Mouse (Mus musculus) liver, embryonic 15.5 days (tissue): ENCODE measurements around the gene Naa40. TPM values are rescaled to one million over a fixed set of nuclear protein-coding genes. Genes with fewer than 3 reads are reported as not detected.

Experiments
- ATAC-seq: fragments of 200-750 bp; cut with Nextera tagmentation; 2 replicates; pipeline ENCODE4 v1.8.0; 2017; ENCODE audit warnings: moderate number of reproducible peaks, mild to moderate bottlenecking, moderate library complexity; ENCODE audit not compliant: insufficient read depth
- H3K27ac ChIP-seq: fragments of 300-500 bp; sonication (generic); replicated peaks from 2 replicates; pipeline ENCODE4 v1.5.1; 2015; ENCODE audit warnings: mild to moderate bottlenecking, inconsistent platforms
- H3K27me3 ChIP-seq: fragments of 300-500 bp; sonication (generic); 2 replicates; pipeline ENCODE4 v1.6.1; 2015; ENCODE audit warnings: mild to moderate bottlenecking, inconsistent platforms
- H3K36me3 ChIP-seq: fragments of 300-500 bp; sonication (generic); replicated peaks from 2 replicates; pipeline ENCODE4 v1.6.1; 2015; ENCODE audit warnings: moderate library complexity, mild to moderate bottlenecking, inconsistent platforms
- H3K4me1 ChIP-seq: fragments of 300-500 bp; sonication (generic); replicated peaks from 2 replicates; pipeline ENCODE4 v1.6.1; 2015; ENCODE audit warnings: inconsistent platforms
- H3K4me2 ChIP-seq: fragments of 300-500 bp; sonication (generic); 2 replicates; pipeline ENCODE4 v1.6.1; 2015; ENCODE audit warnings: moderate library complexity, mild to moderate bottlenecking, inconsistent platforms
- H3K4me3 ChIP-seq: fragments of 300-500 bp; sonication (generic); replicated peaks from 2 replicates; pipeline ENCODE4 v1.5.1; 2015; ENCODE audit warnings: mild to moderate bottlenecking, inconsistent platforms
- H3K9ac ChIP-seq: fragments of 300-500 bp; sonication (generic); 2 replicates; pipeline ENCODE4 v1.6.1; 2015; ENCODE audit warnings: moderate library complexity, mild to moderate bottlenecking, inconsistent platforms
- H3K9me3 ChIP-seq: fragments of 300-500 bp; sonication (generic); replicated peaks from 2 replicates; pipeline ENCODE4 v1.6.1; 2016; ENCODE audit warnings: inconsistent platforms
- WGBS: fragments of 180-500 bp; shearing (Covaris S2); methylation state at CpG from one replicate; pipeline ENCODE4 v1.1.7; 2015; ENCODE audit warnings: mixed read lengths; ENCODE audit not compliant: insufficient replicate concordance; 5-methylcytosine and 5-hydroxymethylcytosine counted together
- polyA plus RNA-seq: library from polyadenylated mRNA; unstranded; fragments of >200 nt; fragmentation: Nextera tagmentation; extraction: Ambion mirVana; gene quantifications from 2 replicates; pipeline ENCODE4 v1.2.1, GENCODE M21; 2015

Naa40 gene
- polyA plus RNA-seq, 1 experiment from 2014 or later: 25.4 TPM

- Histone ChIP-seq H3K27ac (no peak overlapping the region), H3K9me3 (no peaks in the 10 kb centered on the region), H3K4me1 (peaks cover under 1% of the 10 kb centered on the region; the same call in 1 of the 2 replicates), H3K9ac (no peak overlapping the region), H3K27me3 (peaks cover 5% of the 10 kb centered on the region), H3K4me2 (no peak overlapping the region), H3K4me3 (no peak overlapping the region), H3K36me3 (peaks cover 42% of the 10 kb centered on the region)
- 76% methylated on average over 13 of the region's 13 CpGs for WGBS
- no peak for ATAC-seq
Observed at GRCm38 (mm10) chr19:7274326-7274990, 33.5 kb upstream of the Naa40 start.

DNA sequence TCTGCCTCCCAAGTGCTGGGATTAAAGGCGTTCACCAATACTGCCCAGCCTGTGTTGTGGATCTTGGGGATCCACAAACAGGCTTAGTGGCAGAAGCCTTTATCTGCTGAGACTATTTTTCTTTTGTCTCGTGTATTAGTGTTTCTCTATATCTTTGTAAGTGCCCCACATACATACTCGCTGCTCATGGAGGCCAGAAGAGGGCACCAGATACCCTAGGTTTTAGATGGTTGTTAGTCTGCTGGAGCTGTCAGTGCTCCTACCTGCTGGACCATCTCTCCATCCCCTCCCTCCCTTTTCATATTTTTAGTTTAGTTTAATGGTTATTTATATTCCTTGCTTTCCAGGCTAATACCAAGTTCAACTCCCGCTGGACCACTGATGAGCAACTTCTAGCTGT is 32.5 kb upstream of the Naa40 start:
- no peak for ATAC-seq
- peaks cover 10% of the 10 kb centered on the region for H3K4me1 ChIP-seq
- H3K27ac ChIP-seq: no peak overlapping the region
- H3K9me3 ChIP-seq: no peaks in the 10 kb centered on the region
- 80% methylated on average over 4 of the region's 4 CpGs for WGBS
- no peak overlapping the region for H3K4me3 ChIP-seq
- peaks cover 15% of the 10 kb centered on the region for H3K27me3 ChIP-seq
- H3K36me3 ChIP-seq: peaks cover 33% of the 10 kb centered on the region
- no peak overlapping the region for H3K4me2 ChIP-seq
- H3K9ac ChIP-seq: no peak overlapping the region

- H3K4me2 ChIP-seq: peak overlapping the region; percentile 92
- H3K36me3 ChIP-seq: 0 out of 2 replicates have a peak, but pooled peaks cover 5% of the 10 kb centered on the region
- H3K4me3 ChIP-seq: peak overlapping the region; percentile 62
- no peaks in the 10 kb centered on the region for H3K9me3 ChIP-seq
- 19% methylated on average over 11 of the region's 11 CpGs for whole genome bisulfite sequencing
- H3K9ac ChIP-seq: peak overlapping the region; percentile 35; the same call in 1 of the 2 replicates
- H3K27me3 ChIP-seq: peaks cover 55% of the 10 kb centered on the region
- H3K4me1 ChIP-seq: peaks cover 40% of the 10 kb centered on the region
- no peak overlapping the region for H3K27ac ChIP-seq
- no peak for ATAC-seq
Observed at GRCm38 (mm10) chr19:7269290-7270044, 28.5 kb upstream of the Naa40 start.

DNA sequence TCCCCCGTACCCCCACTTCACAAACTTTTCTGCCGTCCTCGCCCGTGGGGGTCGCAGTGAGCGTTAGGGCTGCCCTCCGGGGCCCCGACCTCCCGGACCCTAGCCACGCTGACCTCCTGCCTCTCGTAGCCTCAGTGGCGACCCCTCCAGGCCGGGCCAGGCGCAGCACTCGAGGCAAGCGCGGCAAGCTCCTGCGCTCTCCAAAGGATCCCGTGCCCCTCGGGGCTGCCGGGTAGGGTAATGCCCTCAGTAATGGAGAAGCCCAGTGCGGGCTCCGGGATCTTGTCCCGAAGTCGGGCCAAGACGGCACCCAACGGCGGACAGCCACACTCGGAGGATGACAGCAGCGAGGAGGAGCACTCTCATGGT is 27.7 kb upstream of the Naa40 start:
- H3K9me3 ChIP-seq: no peaks in the 10 kb centered on the region
- peak overlapping the region; percentile 35; the same call in 1 of the 2 replicates for H3K9ac ChIP-seq
- under 1% methylated on average over 30 of the region's 30 CpGs for WGBS
- H3K27me3 ChIP-seq: peaks cover 58% of the 10 kb centered on the region
- H3K4me3 ChIP-seq: peak overlapping the region; percentile 62
- H3K4me2 ChIP-seq: peak overlapping the region; percentile 92
- H3K36me3 ChIP-seq: 0 out of 2 replicates have a peak, but pooled peaks cover 2% of the 10 kb centered on the region
- peaks cover 43% of the 10 kb centered on the region for H3K4me1 ChIP-seq
- H3K27ac ChIP-seq: no peak overlapping the region
- ATAC-seq: peak; percentile 17; the same call in 1 of the 2 replicates

- H3K9ac ChIP-seq: peak overlapping the region; percentile 35; the same call in 1 of the 2 replicates
- H3K4me2 ChIP-seq: peak overlapping the region; percentile 92
- H3K27ac ChIP-seq: 0 out of 2 replicates have a peak overlapping the region, but pooled peaks have one; percentile 19
- peak; percentile 38 for ATAC-seq
- H3K9me3 ChIP-seq: no peaks in the 10 kb centered on the region
- 1% methylated on average over 79 of the region's 97 CpGs for WGBS
- H3K36me3 ChIP-seq: no peaks in the 10 kb centered on the region
- peaks cover 43% of the 10 kb centered on the region for H3K4me1 ChIP-seq
- H3K27me3 ChIP-seq: peaks cover 61% of the 10 kb centered on the region
- peak overlapping the region; percentile 62 for H3K4me3 ChIP-seq
Observed at GRCm38 (mm10) chr19:7267781-7268721, 27.1 kb upstream of the Naa40 start.

DNA sequence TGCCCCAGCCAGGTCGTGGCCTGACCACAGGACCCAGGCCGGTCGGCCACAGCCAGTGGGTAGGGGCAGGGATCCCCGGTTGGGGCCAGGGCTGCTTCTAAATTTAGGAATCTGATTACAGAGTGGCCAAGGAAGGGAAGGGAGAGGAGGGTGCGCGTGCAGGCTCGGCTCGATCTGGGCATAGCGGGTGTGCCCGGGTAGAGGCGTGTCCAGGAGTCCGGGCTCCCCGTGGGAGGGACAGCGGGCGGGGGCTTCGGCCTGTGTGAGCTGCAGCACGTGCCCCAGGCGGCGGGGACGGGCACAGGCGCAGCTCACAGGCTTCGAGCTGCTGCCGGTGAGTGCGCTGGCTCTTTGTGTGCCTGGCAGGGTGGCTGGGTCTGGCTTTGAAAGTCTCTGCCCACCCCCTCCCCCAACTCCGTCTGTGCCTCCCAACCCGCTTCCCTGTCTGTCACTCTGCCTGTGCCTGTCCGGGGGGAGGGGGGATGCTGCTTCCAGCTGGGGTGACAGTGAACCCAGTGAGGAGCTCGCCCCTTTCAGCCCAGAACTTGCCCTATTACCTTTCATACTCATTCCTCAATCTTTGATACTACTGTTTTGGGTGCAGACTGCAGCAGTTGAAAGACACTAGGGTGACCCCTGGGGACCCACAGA is 26.2 kb upstream of the Naa40 start, which contains the start of gene Rcor2:
Gene Rcor2, plus strand, starts transcription at position 235 of the 651 bp plus-strand sequence.
- Histone ChIP-seq H3K4me2 (peak within 1 kb of the TSS; percentile 92), H3K4me1 (peaks cover 43% of the 10 kb centered on the region), H3K27me3 (peaks cover 61% of the 10 kb centered on the region), H3K4me3 (peak within 1 kb of the TSS; percentile 62), H3K27ac (0 out of 2 replicates have a peak within 1 kb of the TSS, but pooled peaks have one; percentile 19), H3K36me3 (no peaks in the 10 kb centered on the region), H3K9me3 (no peaks in the 10 kb centered on the region), H3K9ac (peak within 1 kb of the TSS; percentile 35; the same call in 1 of the 2 replicates)
- peak; percentile 19; the same call in 1 of the 2 replicates for ATAC-seq
- WGBS: under 1% methylated on average over 28 of the region's 28 CpGs

DNA sequence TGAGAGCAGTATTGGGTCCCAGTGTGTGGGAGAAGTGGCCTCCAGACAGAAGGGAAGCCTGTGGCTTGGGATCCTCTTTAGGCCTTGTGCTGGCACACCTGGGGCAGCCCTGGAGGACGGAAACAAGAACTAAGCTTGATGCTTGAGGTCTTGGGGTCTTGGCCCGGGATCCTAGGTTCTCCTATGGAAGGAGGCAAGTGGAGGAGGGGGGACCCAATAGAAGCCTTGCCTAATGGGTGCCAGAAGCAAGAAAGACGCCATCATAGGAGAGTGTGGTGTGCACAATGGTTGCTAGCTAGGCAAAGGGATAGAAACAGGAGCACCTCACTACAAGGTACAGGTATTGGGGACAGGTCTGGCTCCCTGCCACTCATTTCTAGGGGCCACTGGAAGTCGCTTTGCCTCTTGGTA is 25.4 kb upstream of the Naa40 start:
- no peaks in the 10 kb centered on the region for H3K9me3 ChIP-seq
- H3K27me3 ChIP-seq: peaks cover 61% of the 10 kb centered on the region
- ATAC-seq: no peak
- H3K4me1 ChIP-seq: peaks cover 43% of the 10 kb centered on the region
- H3K9ac ChIP-seq: no peak overlapping the region
- no peak overlapping the region for H3K27ac ChIP-seq
- no peak overlapping the region for H3K4me3 ChIP-seq
- no peak overlapping the region for H3K4me2 ChIP-seq
- 41% methylated on average over 4 of the region's 4 CpGs for WGBS
- H3K36me3 ChIP-seq: no peaks in the 10 kb centered on the region

DNA sequence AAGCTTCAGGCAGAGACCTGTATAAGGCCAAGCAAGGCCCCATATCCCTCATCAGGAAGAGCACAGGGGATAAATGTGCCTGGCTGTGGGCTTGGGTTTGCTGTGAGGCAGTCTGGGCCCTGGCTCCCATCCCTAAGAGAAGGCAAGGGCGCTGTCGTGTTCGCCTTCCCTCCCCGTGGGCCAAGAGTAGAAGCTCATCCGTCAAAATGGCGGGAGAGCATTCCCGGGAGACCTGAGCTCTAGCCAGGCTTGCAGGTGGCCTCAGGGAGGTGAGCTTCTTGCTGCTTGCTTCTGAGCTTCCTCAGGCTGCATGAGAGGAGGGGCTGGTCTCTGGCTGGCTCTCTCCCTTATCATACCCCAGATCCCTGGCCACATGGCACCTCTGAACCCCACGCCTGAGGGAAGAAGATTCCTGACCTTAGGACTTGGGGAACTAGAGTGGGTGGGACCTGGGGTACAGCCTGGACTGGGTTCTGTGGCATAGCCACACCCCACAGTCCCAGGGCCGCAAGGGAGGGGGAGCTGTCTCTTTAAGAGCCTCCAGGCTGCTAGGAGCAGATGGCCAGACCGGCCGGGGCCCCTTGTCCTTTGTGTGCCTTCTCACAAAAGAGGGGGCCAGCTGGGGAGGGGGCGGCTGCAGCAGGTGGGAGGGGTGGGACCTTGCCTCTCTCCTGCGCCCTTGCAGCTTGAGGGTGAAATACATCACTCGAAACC is 24.7 kb upstream of the Naa40 start:
- WGBS: 36% methylated on average over 14 of the region's 14 CpGs
- Histone ChIP-seq H3K36me3 (no peaks in the 10 kb centered on the region), H3K4me3 (no peak overlapping the region), H3K27me3 (peaks cover 61% of the 10 kb centered on the region), H3K4me1 (peaks cover 43% of the 10 kb centered on the region), H3K9me3 (no peaks in the 10 kb centered on the region), H3K4me2 (no peak overlapping the region), H3K9ac (no peak overlapping the region), H3K27ac (no peak overlapping the region)
- no peak for ATAC-seq

- no peak overlapping the region for H3K4me3 ChIP-seq
- ATAC-seq: no peak
- peaks cover 43% of the 10 kb centered on the region for H3K4me1 ChIP-seq
- H3K9ac ChIP-seq: no peak overlapping the region
- H3K36me3 ChIP-seq: no peaks in the 10 kb centered on the region
- no peak overlapping the region for H3K27ac ChIP-seq
- H3K9me3 ChIP-seq: no peaks in the 10 kb centered on the region
- H3K27me3 ChIP-seq: peaks cover 60% of the 10 kb centered on the region
- 49% methylated on average over 6 of the region's 6 CpGs for WGBS
- H3K4me2 ChIP-seq: no peak overlapping the region
Observed at GRCm38 (mm10) chr19:7264766-7265331, 23.9 kb upstream of the Naa40 start.
